Mouse (Mus musculus): ENCODE results near the gene Cxcr4. TPM values are rescaled to one million over a fixed set of nuclear protein-coding genes. Genes with fewer than 3 reads are reported as not detected.

The Cxcr4 gene
- total RNA-seq, 1 experiment from 2014 or later: 39.7 TPM

DNA sequence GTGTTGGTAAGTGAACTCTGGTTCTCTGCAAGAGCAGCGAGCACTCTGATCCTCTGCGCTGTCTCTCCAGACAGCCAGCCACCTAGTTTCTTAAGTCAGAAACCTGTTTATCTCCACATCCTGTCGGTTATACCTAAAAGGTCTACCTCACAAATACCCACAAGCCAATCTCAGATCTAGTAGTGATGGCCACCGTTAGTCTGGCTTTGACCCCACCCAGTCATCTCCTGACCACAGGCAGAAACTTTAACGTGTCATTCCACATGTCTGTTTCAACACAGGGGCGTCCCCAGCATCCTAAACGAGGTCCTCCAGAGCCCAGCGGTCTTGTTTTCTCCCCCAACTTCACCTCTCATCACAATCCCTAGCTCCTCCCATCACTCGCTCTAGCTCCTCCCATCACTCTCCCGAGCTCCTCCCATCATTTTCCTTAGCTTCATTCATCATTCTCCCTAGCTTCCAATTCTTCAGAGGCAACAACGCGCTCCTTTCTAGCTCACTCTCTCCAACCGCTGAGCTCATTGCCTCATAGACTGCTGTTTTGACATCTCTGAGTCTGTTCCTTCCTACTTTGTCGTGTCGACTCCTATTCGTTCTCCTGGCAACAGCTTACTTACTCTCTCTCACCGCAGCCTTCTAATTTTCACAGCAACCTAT lies 22.0 kb downstream of the Cxcr4 start:
- DNase-seq: no peak

DNA sequence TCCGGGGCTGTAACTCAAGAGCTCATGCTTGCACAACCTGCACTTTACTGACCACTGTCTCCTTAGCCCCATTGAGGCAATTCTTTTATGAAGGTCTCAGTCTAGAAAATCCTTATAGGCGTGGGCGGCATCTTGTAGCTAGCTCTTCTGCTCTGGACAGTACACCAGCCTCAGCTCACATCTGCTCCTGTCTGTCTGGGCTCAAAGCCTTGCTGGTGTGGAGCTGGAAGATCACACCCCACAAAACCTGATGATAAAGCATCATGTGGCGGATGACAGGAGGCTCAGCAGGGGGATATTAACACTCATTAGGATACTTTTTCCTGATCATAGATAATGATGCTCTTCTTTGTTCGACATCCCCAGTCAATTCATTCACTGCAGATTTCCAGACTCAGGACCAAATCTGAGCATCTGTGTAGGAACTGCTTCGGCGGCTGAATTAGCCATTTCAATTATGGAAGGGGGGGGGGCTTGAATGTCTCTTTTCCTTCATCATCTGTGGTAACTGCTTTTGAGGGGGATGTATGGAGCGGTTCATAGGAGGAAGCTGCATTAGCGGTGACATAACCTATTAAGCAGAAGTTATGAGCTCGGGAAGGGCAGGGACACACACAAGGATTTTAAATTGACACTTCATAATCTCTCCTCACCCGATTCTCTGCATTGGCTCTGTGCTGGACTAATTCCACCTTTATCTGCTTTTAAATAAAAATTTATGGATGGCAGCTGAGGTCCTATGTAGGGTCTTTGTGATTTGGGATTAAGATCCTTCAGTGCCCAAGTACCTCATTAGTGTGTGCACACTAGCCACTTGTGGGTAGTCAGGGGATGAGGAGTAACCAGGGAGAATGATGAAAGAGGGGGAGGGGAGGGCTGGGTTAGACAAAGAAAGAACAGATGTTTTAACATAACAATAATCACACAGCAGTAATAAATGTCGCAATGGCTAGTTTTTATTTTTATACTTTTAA lies 24.6 kb downstream of the Cxcr4 start:
- no peak for DNase-seq

DNA sequence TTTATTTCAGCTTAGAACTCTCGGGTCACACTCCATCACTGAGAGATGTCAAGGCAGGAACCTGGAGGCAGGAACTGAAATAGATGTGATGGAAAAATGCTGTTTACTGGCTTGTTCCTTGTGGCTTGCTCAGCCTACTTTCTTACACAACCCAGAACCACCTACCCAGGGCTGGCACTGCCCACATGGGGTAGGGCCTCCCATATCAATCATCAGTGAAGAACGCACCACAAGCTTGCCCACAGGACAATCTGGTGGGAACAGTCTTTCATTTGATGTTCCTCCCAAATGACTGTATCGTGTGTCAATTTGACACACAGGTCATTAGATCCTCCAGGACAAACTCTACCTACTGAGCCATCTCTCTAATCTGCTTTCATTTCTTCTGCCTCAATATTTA lies 28.2 kb downstream of the Cxcr4 start:
- no peak for DNase-seq

DNA sequence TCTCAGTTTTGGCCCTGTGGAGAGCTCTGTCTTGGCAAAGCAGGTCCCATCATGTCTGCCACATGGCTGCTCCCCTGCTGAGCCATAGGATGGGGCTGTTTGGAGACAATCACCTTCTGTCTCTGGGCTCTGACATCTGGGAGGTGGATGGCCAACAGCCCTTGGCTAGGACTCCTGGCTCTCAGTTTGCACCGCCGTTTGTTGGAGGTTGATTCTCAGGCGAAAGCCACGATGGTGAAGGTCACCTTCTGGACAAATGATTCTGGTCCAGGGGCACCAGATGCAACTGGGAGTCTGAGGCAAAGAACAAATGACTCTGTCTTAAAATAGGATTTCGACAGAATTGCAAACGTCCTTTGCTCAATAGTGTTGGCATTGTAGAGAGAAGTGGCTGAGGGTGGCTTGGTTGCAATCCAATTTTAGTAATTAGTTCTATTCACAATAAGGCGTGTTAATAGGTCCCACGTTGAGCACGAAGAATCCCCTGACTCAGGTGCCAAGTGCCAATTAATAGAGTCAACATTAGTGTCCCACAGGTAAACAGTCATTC lies 30.7 kb downstream of the Cxcr4 start:
- DNase-seq: no peak

DNA sequence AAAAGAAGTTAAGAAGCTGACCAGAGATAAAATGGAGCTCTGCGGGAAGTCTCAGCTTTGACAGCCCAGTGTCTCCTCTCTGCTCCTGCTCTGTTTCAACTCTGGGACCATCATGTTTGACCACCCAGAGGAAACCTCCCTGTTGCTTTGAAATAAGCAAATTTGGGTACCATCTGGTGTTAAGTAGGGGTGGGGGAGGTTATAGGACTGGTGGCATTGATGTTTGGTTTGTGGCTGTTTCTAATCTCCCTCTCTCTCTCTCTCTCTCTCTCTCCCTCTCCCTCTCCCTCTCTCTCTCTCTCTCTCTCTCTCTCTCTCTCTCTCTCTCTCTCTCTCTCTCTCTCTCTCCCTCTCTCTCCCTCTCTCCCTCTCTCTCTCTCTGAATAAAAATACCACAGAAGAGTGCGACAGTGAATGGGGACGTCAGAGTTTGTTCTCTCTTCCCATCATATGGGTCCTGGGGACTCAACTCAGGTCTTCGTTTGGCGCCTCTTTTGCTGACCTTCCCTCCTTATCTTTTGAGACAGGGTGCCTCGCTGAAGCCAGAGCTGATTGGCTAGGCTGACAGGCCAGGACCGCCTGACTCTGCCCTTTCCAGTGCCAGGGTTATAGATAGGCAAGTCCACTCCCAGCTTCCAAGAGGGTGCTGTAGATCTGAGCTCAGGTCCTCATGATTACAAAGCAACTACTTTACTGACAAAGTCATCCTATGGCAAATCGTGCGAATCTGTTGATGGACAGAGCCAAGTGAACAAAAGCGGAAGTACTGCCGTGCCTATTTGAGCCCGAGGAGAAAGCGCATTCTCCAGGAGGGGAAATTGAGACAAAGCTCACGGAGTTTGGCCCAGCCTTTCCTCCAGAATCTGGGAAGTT lies 31.4 kb downstream of the Cxcr4 start:
- no peak for DNase-seq

DNA sequence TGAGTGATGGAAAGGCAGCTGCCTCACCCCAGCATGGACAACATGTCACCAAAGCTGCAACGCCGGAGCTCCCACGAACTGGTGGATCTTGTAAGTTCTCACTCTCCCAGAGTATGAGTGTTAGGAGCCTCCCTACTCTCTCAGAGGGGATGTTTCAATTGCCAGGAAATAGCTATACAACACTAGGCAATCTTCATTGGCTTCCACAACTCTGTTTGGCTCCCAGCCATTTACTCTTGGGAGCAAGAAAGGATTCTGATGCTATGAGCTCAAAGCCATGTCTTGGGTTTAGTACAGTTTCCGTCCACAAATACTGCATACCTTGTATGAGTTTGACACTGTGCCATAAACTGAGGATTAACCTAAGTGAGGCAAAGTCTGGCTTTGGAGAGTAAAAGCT lies 34.1 kb downstream of the Cxcr4 start:
- no peak for DNase-seq

DNA sequence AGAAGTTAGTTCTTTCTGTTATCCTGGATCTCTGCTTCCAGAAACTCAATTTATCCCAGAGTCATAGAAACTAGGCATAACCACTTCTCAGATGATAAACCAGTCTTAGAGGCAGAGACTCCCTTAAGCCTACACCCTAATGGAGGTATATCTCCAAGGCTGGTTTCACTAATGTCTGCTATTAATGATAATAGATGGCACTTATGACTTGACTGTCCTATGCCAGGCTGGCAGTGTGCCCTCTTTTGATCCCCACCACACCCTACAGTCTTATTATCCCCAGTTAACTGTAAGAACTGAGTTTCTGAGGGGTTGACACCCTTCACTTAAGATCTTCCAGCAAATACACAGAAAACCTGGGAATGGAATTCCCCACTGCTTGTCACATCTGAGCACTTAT lies 39.5 kb downstream of the Cxcr4 start:
- DNase-seq: no peak

DNA sequence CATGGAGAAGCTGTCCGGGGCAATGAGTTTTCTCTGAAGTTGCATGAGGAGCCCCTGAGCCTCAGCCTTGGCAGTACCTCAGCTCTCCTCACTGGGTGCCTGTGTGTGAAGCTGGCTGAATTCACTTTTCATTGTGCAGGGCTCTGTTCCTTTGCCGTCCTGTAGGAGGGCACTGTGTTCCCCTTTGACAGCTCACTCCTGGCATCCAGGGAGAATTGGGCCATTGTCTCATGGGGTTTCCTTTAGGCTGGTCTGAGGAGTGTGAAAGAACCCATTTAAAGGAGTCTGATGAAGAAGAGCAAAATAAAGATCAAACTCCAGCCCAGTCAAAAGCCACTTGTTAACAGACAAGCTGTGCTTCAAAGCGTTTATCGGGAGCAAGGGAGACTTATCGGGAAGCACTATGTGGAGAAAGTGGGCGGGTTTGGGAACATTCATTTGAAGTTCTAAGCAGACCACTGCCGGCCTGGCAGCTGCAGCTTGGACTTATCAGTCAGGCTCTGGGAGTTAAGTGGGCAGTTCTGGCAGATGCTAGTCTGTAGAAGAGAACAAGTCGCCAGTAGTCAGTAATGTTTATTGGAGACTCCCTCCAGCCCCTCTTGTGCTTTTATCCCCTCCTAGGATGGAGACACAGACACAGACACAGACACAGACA lies 40.2 kb downstream of the Cxcr4 start:
- DNase-seq: no peak

DNA sequence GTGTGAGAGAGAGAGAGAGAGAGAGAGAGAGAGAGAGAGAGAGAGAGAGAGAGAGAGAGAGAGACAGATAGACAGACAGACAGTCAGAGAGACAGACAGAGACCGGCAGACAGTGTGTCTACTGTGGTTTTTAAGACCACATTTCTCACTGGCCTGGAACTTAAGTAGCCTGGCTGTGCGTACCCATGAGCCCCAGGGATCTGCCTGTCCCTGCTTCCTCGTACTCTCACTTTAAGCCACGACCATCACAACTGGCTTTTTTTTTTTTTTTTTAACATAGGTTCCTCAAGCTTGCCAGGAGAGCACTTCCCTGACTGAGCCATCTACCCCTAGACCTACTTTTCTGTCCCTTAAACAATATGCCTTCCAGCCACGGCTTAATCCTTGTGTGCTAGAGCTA lies 42.7 kb downstream of the Cxcr4 start:
- no peak for DNase-seq

DNA sequence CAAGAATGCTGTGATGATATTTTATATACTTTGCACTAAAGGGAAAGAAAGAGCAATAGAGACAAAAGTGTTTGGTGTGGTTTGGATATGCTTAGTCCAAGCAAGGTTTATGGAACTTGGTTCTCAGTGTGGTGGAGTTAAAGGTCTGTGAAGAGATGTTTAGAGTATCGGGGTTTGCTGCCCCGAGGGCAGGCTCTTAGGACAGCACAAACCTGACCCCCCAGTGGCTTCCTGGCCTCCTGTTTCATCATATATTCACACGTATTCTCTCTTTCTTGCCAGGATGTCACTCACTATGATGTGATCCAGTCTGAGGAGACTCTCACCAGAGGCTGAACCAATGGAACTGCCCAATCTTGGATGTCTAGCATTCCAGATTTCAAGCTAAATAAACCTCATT lies 43.1 kb downstream of the Cxcr4 start:
- no peak for DNase-seq

DNA sequence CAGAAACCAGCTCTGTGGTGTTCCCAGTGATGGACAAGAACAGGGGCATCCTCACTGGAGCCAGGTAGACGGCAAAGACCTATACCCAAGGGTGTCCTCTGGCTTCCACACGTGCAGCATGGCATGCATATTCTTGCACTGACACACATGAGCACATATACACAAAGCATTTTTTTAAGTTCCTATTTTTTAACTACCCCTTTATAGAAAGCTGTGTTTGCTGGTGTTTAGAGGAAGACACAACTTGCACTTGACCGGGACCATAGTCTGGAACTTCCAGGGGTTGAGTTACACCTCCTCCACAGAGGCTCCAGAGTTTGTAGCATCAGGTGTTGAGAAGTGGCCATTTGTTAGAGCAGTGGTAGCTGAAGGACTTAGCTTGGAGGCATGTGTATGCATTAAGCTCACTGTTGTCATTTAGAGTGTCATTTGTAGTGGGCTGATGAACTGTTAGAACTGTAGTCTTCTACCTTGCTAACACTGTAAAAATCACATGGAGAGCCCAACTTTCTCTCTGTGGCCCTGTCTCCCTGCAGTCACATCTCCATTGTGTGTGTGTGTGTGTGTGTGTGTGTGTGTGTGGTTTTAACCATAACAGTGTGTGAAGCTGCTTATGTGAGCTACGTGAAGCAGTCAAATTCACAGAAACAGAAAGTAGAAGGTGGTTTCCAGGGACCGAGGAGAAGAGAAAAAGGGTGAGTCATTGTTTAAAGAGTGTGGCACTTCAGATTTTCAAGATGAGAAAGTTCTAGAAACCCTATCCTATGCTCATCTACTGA lies 43.7 kb downstream of the Cxcr4 start:
- DNase-seq: no peak

DNA sequence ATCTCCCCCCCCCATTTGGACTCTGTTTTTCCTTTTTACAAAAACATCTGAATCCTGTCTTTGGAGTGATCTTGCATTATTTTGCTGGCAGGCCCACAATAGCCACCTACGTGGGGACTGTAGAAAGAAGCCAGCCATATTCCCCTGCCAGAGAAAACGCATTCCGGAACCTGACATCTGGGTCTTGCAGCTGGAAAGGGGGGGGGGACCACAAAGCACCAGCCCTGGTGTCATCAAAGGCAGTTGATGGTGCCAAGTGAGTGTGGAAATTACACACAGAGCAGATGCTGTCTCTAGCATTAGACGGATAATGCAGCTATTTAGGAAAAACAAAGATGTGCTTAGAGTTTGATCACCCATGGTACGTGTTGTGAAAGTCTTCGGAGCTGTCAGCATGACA lies 46.4 kb downstream of the Cxcr4 start:
- no peak for DNase-seq

DNA sequence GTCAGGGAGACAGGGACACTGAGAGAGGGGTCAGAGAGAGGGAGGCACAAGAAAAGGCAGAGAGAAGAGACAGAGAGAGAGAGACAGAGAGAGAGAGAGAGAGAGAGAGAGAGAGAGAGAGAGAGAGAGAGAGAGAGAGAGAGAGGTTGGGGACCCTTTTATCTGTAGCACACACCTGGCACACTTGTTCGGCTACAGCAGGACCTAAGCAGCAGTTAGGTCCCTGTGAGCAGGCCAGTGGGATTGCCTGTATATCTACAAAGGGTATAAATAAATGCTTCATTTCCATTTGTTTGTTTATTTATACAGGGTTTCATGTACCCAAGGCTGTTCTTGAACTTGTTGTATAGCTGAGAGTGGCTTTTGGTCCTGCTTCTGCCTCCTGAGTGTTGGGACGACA lies 49.0 kb downstream of the Cxcr4 start:
- DNase-seq: no peak

DNA sequence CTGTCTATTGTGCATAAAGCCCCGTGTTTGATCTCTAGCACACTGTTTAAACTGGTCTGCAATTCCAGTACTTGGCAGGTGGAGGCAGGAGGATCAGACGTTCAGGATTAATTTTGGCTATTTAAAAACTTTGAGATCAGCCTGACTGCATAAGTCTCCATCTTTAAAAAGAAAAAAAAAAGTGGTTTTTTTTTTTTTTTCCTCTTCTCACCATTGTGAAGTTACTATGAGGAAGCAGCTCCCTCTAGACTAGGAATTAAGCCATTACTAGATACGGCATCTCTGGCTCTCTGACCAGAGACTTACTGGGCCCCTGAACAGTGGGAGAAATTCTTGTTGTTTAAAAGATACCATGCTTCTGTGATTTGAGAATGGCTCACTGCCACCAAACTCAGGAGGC lies 49.5 kb downstream of the Cxcr4 start:
- no peak for DNase-seq

DNA sequence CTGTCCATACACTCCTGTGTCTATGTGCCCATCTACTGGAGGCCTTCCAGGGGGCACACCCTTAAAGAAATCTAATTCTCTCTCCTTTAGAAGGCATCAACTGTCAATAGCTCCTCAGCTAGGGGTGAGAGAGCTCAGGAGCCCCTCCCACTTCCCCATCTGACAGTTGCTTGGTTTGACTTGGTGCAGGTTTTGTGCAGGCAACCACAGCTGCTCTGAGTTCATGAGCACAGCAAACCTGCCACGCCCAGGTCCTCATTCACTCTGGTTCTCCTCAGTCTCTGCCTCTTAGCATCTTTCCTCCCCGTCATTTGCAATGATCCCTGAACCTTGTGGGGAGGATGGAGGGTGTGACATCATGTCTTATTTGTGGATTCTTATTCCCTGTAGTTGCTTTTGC lies 51.9 kb downstream of the Cxcr4 start:
- DNase-seq: no peak

DNA sequence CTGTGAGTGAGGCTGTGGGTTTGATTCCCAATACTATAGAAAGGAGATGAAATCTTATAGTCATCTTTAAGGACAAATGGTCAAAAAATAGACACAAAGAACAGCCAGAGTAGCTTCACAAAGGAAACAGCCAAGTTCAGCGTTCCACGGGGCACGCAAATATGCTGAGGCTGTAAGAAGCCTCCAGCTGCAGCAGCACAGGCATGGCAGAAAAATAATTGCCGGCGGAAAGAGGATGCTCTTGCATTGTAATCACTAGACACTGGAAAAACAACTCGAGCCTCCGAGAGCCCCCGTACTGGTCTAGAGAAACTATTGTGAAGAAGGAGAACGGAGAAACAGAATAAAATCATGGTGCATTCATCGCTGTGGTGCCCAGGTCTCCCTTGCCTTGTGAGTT lies 52.5 kb downstream of the Cxcr4 start:
- no peak for DNase-seq

Other genes starting within 250 kb of the Cxcr4 start
- 49.6 and 56.3 TPM in 2 replicates for gene Mcm6, start 232.6 kb downstream of the Cxcr4 start, total RNA-seq (2021)
- 85.9 and 87.5 TPM in 2 replicates for gene Dars, start 174.9 kb downstream of the Cxcr4 start, total RNA-seq (2021)

All from adrenal gland, postnatal 14 days (tissue).